Mouse (Mus musculus): ENCODE measurements around the gene Xcl1.

- TF ChIP-seq GATA1 (IDR thresholded peaks at IDR 0.05; ENCODE audit: borderline replicate concordance, low read length) (no peak), FLI1 (IDR thresholded peaks at IDR 0.05; ENCODE audit: low read length) (no peak)
These were observed 39.9 kb upstream of the Xcl1 start for GRCm38 (mm10) chr1:164975276-164975675.

Measured in megakaryocyte, embryonic 14.5 days (primary cell).